Comparison of ENCODE assay signal across 10 mouse cellular contexts in genomic region chr3:33074266-33074981, GRCm38 (mm10).
A peak's percentile ranks its signal among the peaks of the same experiment; 100 is the strongest.
DNase-seq lines count a peak whose midpoint lies in the region; ATAC-seq and TF ChIP-seq lines count a peak whose summit lies in the region.
"Had no signal": no experiment of that assay in that cellular context is flagged by ENCODE, and none has a peak within 500 bp of the region (broad histone marks: within the 10 kb centered on the region; RNA-seq: fewer than 3 reads in every experiment).

No protein-coding gene starts in this region.

- H3K27ac ChIP-seq in layer of hippocampus, adult 2 months = peak overlapping the region; percentile 64
- 0 out of 2 replicates have a peak overlapping the region, but pooled peaks have one; percentile 31 for H3K27ac ChIP-seq in forebrain, embryonic 12.5 days
- no peak overlapping the region for H3K27ac ChIP-seq in midbrain, embryonic 14.5 days (replicated peaks; ENCODE audit: low read depth, low read length)
- H3K27ac ChIP-seq: heart, embryonic 10.5 days had no signal

- H3K9me3 ChIP-seq in forebrain, embryonic 12.5 days = no peaks in the 10 kb centered on the region
- H3K9me3 ChIP-seq in midbrain, embryonic 14.5 days (ENCODE audit: control insufficient read depth, low read length) = no peaks in the 10 kb centered on the region
- H3K9me3 ChIP-seq: heart, embryonic 10.5 days had no signal

- H3K4me1 ChIP-seq in forebrain, embryonic 12.5 days = peaks cover 10% of the 10 kb centered on the region; the same call in 1 of the 2 replicates
- no peaks in the 10 kb centered on the region; the same call in 1 of the 2 replicates for H3K4me1 ChIP-seq in midbrain, embryonic 14.5 days (ENCODE audit: control insufficient read depth, insufficient read depth, low read length)
- H3K4me1 ChIP-seq: heart, embryonic 10.5 days had no signal

- 65% methylated on average over 10 of the region's 10 CpGs for WGBS in forebrain, embryonic 12.5 days
- 66% methylated on average over 10 of the region's 10 CpGs for WGBS in midbrain, embryonic 14.5 days

- in situ Hi-C loops in Patski (cut with MboI; ENCODE audit: low pct_unique_long_range_greater_than_20kb) = no loop called here

- no peak overlapping the region for H3K4me2 ChIP-seq in forebrain, embryonic 12.5 days
- H3K4me2 ChIP-seq in midbrain, embryonic 14.5 days (ENCODE audit: low read length) = no peak overlapping the region

- TF ChIP-seq CTCF in layer of hippocampus, adult 2 months (conservative IDR thresholded peaks at IDR 0.05) = no peak
- TF ChIP-seq CTCF in Patski (IDR thresholded peaks at IDR 0.05) = no peak

- DNase-seq in layer of hippocampus, adult 2 months (ENCODE audit: low spot score in 2 of 2) = peak in 1 of 2 experiments; percentile 24
- DNase-seq in layer of hippocampus, postnatal 36 days = no peak
- peak; percentile 87 for DNase-seq in Patski (ENCODE audit: low read depth, low spot score)
- peak; percentile 48 for DNase-seq in midbrain, embryonic 14.5 days
- DNase-seq in kidney, adult 8-10 months = no peak
- no peak for DNase-seq in urinary bladder, adult 2 months (ENCODE audit: low spot score)
- DNase-seq: kidney, postnatal 14 days; thymus, postnatal 4 days had no signal

- H3K4me3 ChIP-seq in layer of hippocampus, adult 2 months = no peak overlapping the region
- no peak overlapping the region for H3K4me3 ChIP-seq in forebrain, embryonic 12.5 days (replicated peaks)
- H3K4me3 ChIP-seq in midbrain, embryonic 14.5 days (replicated peaks; ENCODE audit: low read depth, low read length) = no peak overlapping the region
- H3K4me3 ChIP-seq: heart, embryonic 10.5 days had no signal

- no peaks in the 10 kb centered on the region for H3K36me3 ChIP-seq in forebrain, embryonic 12.5 days (replicated peaks)
- no peaks in the 10 kb centered on the region for H3K36me3 ChIP-seq in midbrain, embryonic 14.5 days (ENCODE audit: control insufficient read depth, insufficient read depth, low read length)
- H3K36me3 ChIP-seq: heart, embryonic 10.5 days had no signal

- H3K9ac ChIP-seq in forebrain, embryonic 12.5 days = no peak overlapping the region
- no peak overlapping the region for H3K9ac ChIP-seq in midbrain, embryonic 14.5 days (replicated peaks; ENCODE audit: low read length)

- peak; percentile 89 for ATAC-seq in Patski
- ATAC-seq in forebrain, embryonic 12.5 days (ENCODE audit: low FRiP score) = peak; percentile 68; the same call in 1 of the 2 replicates
- ATAC-seq in midbrain, embryonic 14.5 days (ENCODE audit: low FRiP score, low TSS enrichment) = no peak

- POLR2A ChIA-PET in Patski (lab: Charles Lee) = no interaction called here

- CTCF ChIA-PET in Patski (lab: Charles Lee) = no interaction called here

- peaks cover 3% of the 10 kb centered on the region for H3K27me3 ChIP-seq in Patski
- no peaks in the 10 kb centered on the region for H3K27me3 ChIP-seq in forebrain, embryonic 12.5 days
- no peaks in the 10 kb centered on the region for H3K27me3 ChIP-seq in midbrain, embryonic 14.5 days (ENCODE audit: control insufficient read depth, insufficient read depth, low read length)

Comparison
In these comparisons a context has a peak if more than half of its experiments do, and no peak if none do; other contexts are left out.
1. DNase-seq: peak in Patski (single experiment) and midbrain, embryonic 14.5 days (single experiment); none in layer of hippocampus, postnatal 36 days (0 of 2), kidney, adult 8-10 months (0 of 2) and urinary bladder, adult 2 months (single experiment).